Mouse (Mus musculus) neural tube, embryonic 11.5 days (tissue): ENCODE results near the gene Col24a1. TPM values are rescaled to one million over a fixed set of nuclear protein-coding genes. Genes with fewer than 3 reads are reported as not detected.
A peak's percentile ranks its signal among the peaks of the same experiment; 100 is the strongest.

Experiments
- ATAC-seq: fragments of 200-750 bp; cut with Nextera tagmentation; 2 replicates; pipeline ENCODE4 v1.8.0; 2017; ENCODE audit warnings: moderate number of reproducible peaks, mild to moderate bottlenecking, moderate TSS enrichment, moderate library complexity; ENCODE audit not compliant: insufficient read depth, low FRiP score, low TSS enrichment
- DNase-seq: peaks from one replicate; pipeline ENCODE4 v3.0.0-alpha.2; 2015; ENCODE audit warnings: low spot score
- H3K27ac ChIP-seq: fragments of 300-500 bp; sonication (generic); 2 replicates; pipeline ENCODE4 v1.5.1; 2014; ENCODE audit warnings: low read depth, mild to moderate bottlenecking, low read length
- H3K27me3 ChIP-seq: fragments of 300-500 bp; sonication (generic); 2 replicates; pipeline ENCODE4 v1.6.1; 2014; ENCODE audit warnings: mild to moderate bottlenecking, low read length, mixed read lengths; ENCODE audit not compliant: control insufficient read depth, insufficient read depth
- H3K36me3 ChIP-seq: fragments of 300-500 bp; sonication (generic); 2 replicates; pipeline ENCODE4 v1.6.1; 2014; ENCODE audit warnings: mild to moderate bottlenecking, low read length, moderate library complexity, mixed read lengths; ENCODE audit not compliant: control insufficient read depth, insufficient read depth
- H3K4me1 ChIP-seq: fragments of 300-500 bp; sonication (generic); 2 replicates; pipeline ENCODE4 v1.6.1; 2014; ENCODE audit warnings: low read length, mixed read lengths; ENCODE audit not compliant: control insufficient read depth, insufficient read depth
- H3K4me2 ChIP-seq: fragments of 300-500 bp; sonication (generic); 2 replicates; pipeline ENCODE4 v1.6.1; 2014; ENCODE audit warnings: low read depth, mild to moderate bottlenecking, moderate library complexity
- H3K4me3 ChIP-seq: fragments of 300-500 bp; sonication (generic); 2 replicates; pipeline ENCODE4 v1.5.1; 2014; ENCODE audit warnings: low read depth, low read length
- H3K9ac ChIP-seq: fragments of 300-500 bp; sonication (generic); 2 replicates; pipeline ENCODE4 v1.6.1; 2014; ENCODE audit warnings: mild to moderate bottlenecking, low read length
- H3K9me3 ChIP-seq: fragments of 300-500 bp; sonication (generic); 2 replicates; pipeline ENCODE4 v1.6.1; 2016; ENCODE audit warnings: low read length; ENCODE audit not compliant: control insufficient read depth
- WGBS: fragments of 180-500 bp; shearing (Covaris S2); extraction: QIAGEN DNeasy Blood & Tissue Kit; methylation state at CpG from one replicate; pipeline ENCODE4 v1.1.7; 2014; 5-methylcytosine and 5-hydroxymethylcytosine counted together
- polyA plus RNA-seq: library from polyadenylated mRNA; unstranded; fragments of >200 nt; fragmentation: Nextera tagmentation; extraction: Ambion mirVana; gene quantifications from 2 replicates; pipeline ENCODE4 v1.2.1, GENCODE M21; 2014

The Col24a1 gene
- polyA plus RNA-seq, 1 experiment from 2014 or later: 0.92 TPM

- Histone ChIP-seq H3K36me3 (no peaks in the 10 kb centered on the region), H3K4me2 (peak overlapping the region; percentile 84), H3K27me3 (no peaks in the 10 kb centered on the region), H3K9ac (peak overlapping the region; percentile 46), H3K27ac (no peak overlapping the region), H3K9me3 (no peaks in the 10 kb centered on the region), H3K4me3 (peak overlapping the region; percentile 29), H3K4me1 (peaks cover 6% of the 10 kb centered on the region)
- 7% methylated on average over 9 of the region's 9 CpGs for WGBS
- DNase-seq: peak; percentile 32
- ATAC-seq: peak; percentile 25; the same call in 1 of the 2 replicates
Observed at GRCm38 (mm10) chr3:145293207-145293606, 935 bp downstream of the Col24a1 start.

GRCm38 (mm10) chr3:145293623-145294307, 1.5 kb downstream of the Col24a1 start:
- DNase-seq (no peak), ATAC-seq (no peak)
- H3K9ac ChIP-seq: no peak overlapping the region
- H3K27me3 ChIP-seq: no peaks in the 10 kb centered on the region
- peaks cover 6% of the 10 kb centered on the region for H3K4me1 ChIP-seq
- WGBS: 76% methylated on average over 12 of the region's 12 CpGs
- H3K4me3 ChIP-seq: no peak overlapping the region
- H3K27ac ChIP-seq: no peak overlapping the region
- H3K9me3 ChIP-seq: no peaks in the 10 kb centered on the region
- H3K36me3 ChIP-seq: no peaks in the 10 kb centered on the region
- H3K4me2 ChIP-seq: peak overlapping the region; percentile 84

GRCm38 (mm10) chr3:145299980-145300591, 7.8 kb downstream of the Col24a1 start:
- Histone ChIP-seq H3K36me3 (no peaks in the 10 kb centered on the region), H3K27ac (no peak overlapping the region), H3K9ac (no peak overlapping the region), H3K4me3 (no peak overlapping the region), H3K4me1 (no peaks in the 10 kb centered on the region), H3K9me3 (no peaks in the 10 kb centered on the region), H3K27me3 (no peaks in the 10 kb centered on the region), H3K4me2 (no peak overlapping the region)
- DNase-seq: no peak
- no peak for ATAC-seq
- WGBS: 81% methylated on average over 5 of the region's 5 CpGs

- Histone ChIP-seq H3K9me3 (no peaks in the 10 kb centered on the region), H3K36me3 (no peaks in the 10 kb centered on the region), H3K4me1 (no peaks in the 10 kb centered on the region), H3K27ac (no peak overlapping the region), H3K4me2 (no peak overlapping the region), H3K4me3 (no peak overlapping the region), H3K9ac (no peak overlapping the region), H3K27me3 (no peaks in the 10 kb centered on the region)
- WGBS: 73% methylated on average over 5 of the region's 5 CpGs
- ATAC-seq (no peak), DNase-seq (no peak)
Observed at GRCm38 (mm10) chr3:145305311-145305710, 13.0 kb downstream of the Col24a1 start.

GRCm38 (mm10) chr3:145307209-145307608, 14.9 kb downstream of the Col24a1 start:
- no peak overlapping the region for H3K27ac ChIP-seq
- H3K4me1 ChIP-seq: no peaks in the 10 kb centered on the region
- no peak for DNase-seq
- 91% methylated on average over 3 of the region's 3 CpGs for WGBS
- H3K9ac ChIP-seq: no peak overlapping the region
- no peaks in the 10 kb centered on the region for H3K27me3 ChIP-seq
- H3K36me3 ChIP-seq: no peaks in the 10 kb centered on the region
- no peak for ATAC-seq
- no peaks in the 10 kb centered on the region for H3K9me3 ChIP-seq
- H3K4me2 ChIP-seq: no peak overlapping the region
- no peak overlapping the region for H3K4me3 ChIP-seq

GRCm38 (mm10) chr3:145320587-145321274, 28.5 kb downstream of the Col24a1 start:
- Histone ChIP-seq H3K9ac (no peak overlapping the region), H3K4me3 (no peak overlapping the region), H3K36me3 (no peaks in the 10 kb centered on the region), H3K9me3 (no peaks in the 10 kb centered on the region), H3K4me1 (0 out of 2 replicates have a peak, but pooled peaks cover 4% of the 10 kb centered on the region), H3K4me2 (no peak overlapping the region), H3K27ac (no peak overlapping the region), H3K27me3 (no peaks in the 10 kb centered on the region)
- DNase-seq (no peak), ATAC-seq (no peak)
- WGBS: 68% methylated on average over 14 of the region's 14 CpGs

- no peaks in the 10 kb centered on the region for H3K36me3 ChIP-seq
- ATAC-seq: no peak
- WGBS: 90% methylated on average over 3 of the region's 3 CpGs
Observed at GRCm38 (mm10) chr3:145325402-145325801, 33.1 kb downstream of the Col24a1 start.

GRCm38 (mm10) chr3:145331642-145332041, 39.4 kb downstream of the Col24a1 start:
- Histone ChIP-seq H3K36me3 (no peaks in the 10 kb centered on the region), H3K27me3 (no peaks in the 10 kb centered on the region), H3K4me2 (no peak overlapping the region), H3K9me3 (no peaks in the 10 kb centered on the region), H3K27ac (no peak overlapping the region), H3K9ac (no peak overlapping the region), H3K4me3 (no peak overlapping the region), H3K4me1 (no peaks in the 10 kb centered on the region)
- WGBS: 78% methylated on average over 8 of the region's 8 CpGs
- DNase-seq: no peak
- ATAC-seq: no peak

More at GRCm38 (mm10) chr3:145325402-145325801, 33.1 kb downstream of the Col24a1 start:
- no peak overlapping the region for H3K4me3 ChIP-seq
- no peak overlapping the region for H3K27ac ChIP-seq
- DNase-seq: no peak
- H3K9ac ChIP-seq: no peak overlapping the region
- H3K9me3 ChIP-seq: no peaks in the 10 kb centered on the region
- 0 out of 2 replicates have a peak, but pooled peaks cover 4% of the 10 kb centered on the region for H3K4me1 ChIP-seq
- H3K27me3 ChIP-seq: no peaks in the 10 kb centered on the region
- no peak overlapping the region for H3K4me2 ChIP-seq
